Mouse (Mus musculus): ENCODE measurements around the gene Agbl3.

The Agbl3 gene

DNA sequence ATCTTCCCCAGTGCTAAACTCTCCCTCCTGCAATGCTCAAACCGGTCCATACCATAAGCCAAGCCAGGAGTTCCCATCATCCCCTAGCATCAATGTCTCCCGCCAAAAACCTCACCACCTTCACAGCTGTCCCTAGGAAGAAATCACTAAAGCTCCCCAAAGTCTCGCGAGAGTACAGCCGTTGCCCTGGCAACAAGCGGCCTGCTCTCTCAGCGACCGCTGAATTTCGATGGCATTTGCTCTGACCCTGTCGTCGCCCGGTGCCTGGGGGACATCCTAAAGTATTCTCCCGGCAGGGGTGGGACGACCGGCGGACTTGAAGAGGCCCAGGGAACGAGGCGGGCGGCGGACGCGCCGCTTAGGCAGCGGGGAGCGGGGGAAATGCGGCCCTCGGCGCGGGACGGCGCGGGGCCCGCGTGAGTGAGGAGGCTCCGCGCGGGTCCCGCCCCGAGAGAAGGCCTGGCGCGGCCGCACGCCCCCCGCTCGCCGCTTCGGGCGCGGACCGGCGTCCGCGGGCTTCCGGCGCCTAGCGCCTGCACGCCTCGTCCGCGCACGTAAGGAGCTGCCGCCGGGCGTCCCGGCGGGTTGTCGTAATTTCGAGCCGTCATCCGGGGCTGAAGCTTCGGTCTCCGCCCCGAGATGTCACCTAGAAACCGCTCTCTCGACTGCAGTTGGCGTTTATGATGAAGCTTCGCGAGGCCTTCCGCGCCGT is at the start of gene Agbl3:
TSS of gene Agbl3 (plus strand) at position 202 of the 712 bp plus-strand sequence.
- peak; percentile 88 for DNase-seq (ENCODE audit: extremely low read depth, low read depth)

GRCm38 (mm10) chr6:34731007-34731406 is 49.2 kb upstream of the Agbl3 start:
- no peak for DNase-seq (ENCODE audit: extremely low read depth, low read depth)

DNA sequence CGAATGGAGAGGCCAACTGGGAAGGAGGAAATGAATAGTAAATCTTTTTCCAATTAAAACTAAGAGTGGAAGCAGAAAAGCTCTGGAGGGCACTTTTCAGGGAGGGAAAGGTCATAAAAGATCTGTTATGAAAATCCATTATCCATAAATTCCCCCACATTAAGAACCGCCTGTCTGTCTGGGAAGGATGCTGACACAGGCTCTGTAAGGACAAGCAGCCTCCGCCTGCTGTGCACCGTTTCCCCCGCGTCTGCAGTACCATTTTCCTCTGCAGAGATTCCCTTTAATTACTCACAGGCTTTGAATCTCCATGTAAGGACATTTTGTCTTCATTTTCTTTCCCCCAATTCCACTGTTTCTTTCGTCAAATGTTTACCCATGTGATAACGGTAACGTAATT is 48.7 kb upstream of the Agbl3 start:
- DNase-seq (ENCODE audit: extremely low read depth, low read depth) = no peak

GRCm38 (mm10) chr6:34734940-34735695 is 45.1 kb upstream of the Agbl3 start:
- DNase-seq (ENCODE audit: extremely low read depth, low read depth) = no peak

DNA sequence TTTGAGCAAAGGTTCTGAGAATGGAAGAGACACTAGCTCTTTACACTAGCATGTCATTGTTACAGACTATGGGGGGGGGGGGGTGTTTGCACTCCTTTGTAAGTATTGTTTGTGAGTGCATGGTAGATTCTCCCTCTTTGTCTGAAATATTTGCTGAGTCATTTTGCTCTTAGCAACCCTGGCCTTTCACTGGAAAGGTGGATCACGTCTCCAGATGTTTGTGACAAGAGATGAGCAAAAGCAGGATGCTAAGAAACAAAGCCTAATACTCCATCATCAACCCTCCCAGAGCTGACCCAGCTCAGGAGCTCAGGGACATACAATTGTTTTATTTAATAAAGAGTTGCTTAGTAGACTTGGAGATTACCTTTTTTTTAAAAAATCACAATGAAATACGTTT is 43.3 kb upstream of the Agbl3 start:
- DNase-seq (ENCODE audit: extremely low read depth, low read depth) = no peak

GRCm38 (mm10) chr6:34743946-34744345 is 36.3 kb upstream of the Agbl3 start:
- DNase-seq (ENCODE audit: extremely low read depth, low read depth) = no peak

DNA sequence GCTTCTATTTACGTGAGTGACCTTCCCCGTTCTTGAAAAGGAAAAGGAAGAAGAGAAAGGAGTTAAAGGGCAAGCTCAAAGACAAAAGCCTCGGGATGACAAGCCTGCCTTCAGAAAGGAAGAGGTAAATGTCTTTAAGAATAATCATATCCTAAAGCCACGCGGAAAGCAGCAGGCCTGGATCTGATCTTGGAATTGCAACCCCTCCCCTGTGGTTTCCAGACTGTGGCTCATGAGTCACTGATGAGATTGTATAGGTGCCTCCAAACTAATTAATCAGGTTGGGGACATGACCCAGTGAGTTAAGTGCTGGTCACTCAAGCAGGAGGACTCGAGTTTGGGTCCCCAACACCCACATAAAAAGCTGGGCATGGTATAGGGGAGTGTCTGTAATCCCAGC is 32.4 kb upstream of the Agbl3 start:
- DNase-seq (ENCODE audit: extremely low read depth, low read depth) = no peak

DNA sequence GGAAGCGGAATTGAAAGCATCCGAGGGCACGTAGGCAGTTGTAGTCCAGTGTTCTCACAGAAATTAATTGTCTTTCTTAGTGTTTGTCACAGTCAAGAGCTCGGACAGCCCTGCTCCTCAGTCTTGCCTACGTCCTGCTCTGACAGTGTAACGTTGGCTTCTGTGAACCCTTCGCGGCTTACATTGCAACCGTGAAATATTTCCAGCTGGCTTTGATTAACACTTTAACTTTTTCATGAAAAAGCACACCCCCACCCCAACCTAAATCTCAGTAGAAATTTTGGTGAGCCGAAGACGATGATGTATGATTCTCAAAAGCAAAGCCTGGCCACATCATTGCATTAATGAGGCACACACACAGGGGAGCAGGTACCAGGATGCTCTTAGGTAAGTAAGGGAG is 31.7 kb upstream of the Agbl3 start:
- DNase-seq (ENCODE audit: extremely low read depth, low read depth) = no peak

DNA sequence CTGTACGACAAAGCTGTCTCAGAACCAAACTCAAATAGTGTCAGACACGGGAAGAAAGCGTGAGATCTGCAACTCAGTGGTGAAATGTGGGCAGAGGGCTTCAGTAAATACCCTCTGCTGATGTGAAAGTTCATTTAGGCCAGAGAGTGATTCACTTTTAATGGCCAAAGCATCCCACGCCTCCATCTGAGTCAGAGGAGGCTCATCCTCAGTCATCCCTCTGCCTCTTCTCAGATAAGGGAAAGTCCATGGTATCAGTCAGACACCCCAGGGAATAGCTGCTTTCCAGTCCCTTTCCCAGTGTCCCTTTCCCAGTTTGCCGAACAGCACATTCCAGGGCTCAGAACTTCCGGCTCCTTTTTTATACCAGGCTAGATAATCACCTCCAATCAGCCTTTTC is 30.7 kb upstream of the Agbl3 start:
- DNase-seq (ENCODE audit: extremely low read depth, low read depth) = no peak

DNA sequence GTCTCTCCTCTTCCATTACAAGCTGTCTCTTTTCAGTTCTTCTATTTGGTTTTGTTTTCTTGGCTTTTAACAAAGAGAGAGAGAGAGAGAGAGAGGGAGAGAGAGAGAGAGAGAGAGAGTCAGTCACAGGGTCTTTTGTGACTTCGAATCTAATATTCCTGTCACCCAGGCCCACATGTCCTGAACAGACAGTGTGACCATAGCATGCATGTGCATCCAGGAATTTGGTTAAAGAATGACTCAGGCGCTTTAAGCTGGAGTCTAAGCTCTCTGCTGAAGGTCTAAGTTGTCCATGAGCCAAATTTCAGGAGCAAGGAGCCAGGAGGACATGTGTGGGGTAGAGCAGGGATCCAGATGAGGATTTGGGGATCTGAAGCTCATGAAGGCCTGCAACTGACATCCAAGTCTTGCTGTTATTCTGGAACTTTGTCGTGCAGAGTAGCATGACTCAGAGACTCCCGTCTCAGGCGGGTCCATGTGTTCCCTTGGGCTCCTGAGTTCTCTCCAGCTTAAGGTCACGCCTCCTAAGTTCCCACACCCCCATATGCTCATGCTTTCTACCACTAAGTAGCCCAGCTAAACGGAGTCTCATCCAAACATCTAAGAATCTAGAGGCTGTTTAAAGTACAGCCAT is 29.6 kb upstream of the Agbl3 start:
- no peak for DNase-seq (ENCODE audit: extremely low read depth, low read depth)

- DNase-seq (ENCODE audit: extremely low read depth, low read depth) = no peak
These were observed 28.6 kb upstream of the Agbl3 start for GRCm38 (mm10) chr6:34751625-34752024.

- DNase-seq (ENCODE audit: extremely low read depth, low read depth) = peak; percentile 46
These were observed 25.8 kb upstream of the Agbl3 start for GRCm38 (mm10) chr6:34754448-34754847.

- no peak for DNase-seq (ENCODE audit: extremely low read depth, low read depth)
These were observed 21.9 kb upstream of the Agbl3 start for GRCm38 (mm10) chr6:34758340-34758739.

DNA sequence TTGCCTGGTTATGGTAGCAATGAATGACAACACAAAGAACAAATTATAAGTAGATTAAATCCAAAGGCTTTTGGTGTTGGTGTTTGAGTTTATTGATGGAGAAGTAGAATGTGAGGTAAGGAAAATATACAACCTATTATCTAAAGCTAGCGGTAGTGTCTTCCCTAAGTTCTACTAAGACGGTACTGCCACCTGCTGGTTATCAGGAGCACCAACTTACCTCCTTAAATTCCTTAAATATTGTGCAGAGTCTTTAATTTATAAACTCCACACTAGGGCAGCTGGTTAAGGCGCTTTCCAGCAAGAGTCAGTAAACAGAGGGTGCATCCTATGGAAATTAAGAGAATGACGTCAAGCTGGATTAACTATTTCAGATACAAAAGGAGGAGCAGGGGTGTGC is 20.2 kb upstream of the Agbl3 start:
- peak; percentile 53 for DNase-seq (ENCODE audit: extremely low read depth, low read depth)

DNA sequence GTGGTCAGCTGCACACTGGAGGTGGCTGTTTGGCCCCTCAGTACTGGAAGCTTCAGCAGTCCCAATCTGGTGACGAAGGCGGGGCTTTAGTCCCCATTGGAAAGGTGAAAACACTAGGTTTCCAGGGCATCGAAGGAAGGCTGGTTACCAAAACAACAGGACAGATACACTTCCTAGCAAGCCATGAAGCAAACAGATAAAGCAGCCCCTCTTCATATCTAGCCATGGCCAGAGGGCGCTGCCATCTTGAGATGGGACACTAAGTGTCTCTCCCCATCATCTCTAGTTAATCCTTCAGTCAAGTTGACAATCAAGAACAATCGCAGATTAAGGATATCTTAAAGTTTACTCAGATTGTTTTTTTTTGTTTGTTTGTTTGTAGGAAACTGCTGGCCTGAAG is 14.5 kb upstream of the Agbl3 start:
- DNase-seq (ENCODE audit: extremely low read depth, low read depth) = no peak

GRCm38 (mm10) chr6:34769984-34770383 is 10.2 kb upstream of the Agbl3 start:
- no peak for DNase-seq (ENCODE audit: extremely low read depth, low read depth)

- DNase-seq (ENCODE audit: extremely low read depth, low read depth) = no peak
These were observed 9.7 kb upstream of the Agbl3 start for GRCm38 (mm10) chr6:34770491-34770890.

DNA sequence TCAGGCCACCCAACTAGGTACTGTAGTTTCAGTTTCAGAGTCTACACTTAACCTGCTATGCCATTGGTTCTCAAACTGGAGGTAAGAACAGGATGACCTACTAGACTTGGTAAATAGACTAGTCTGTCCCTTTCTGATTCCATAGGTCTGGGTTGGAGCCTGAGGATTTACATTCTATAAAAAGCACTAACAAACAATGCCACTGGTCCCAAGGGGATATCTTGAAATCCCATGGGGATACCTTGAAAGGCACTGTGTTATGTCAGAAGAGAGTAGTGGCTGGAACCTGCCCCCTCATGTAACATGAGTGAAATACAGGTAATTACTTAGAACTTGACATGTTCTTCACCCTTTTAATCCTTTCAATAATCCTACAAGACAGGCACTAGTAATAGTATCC is 3.8 kb upstream of the Agbl3 start:
- DNase-seq (ENCODE audit: extremely low read depth, low read depth) = no peak

DNA sequence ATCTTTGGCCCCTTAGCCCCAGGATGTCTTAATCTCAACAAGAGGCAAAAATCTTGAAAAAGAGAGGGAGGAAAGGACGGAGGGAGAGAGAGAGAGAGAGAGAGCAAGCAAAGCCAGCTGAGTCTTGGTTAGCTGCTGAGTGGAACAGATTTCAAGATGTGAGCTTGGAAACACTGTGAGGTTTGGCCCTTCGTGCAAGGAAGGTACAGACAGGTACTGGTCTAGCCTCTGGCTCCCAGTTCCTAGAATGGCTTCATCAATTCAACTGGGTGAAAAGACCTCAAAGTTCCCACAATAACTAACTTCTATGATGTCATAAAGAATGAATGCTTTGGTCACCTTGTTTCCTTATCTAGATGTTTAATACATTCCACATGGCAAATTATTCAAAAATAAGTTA is 3.1 kb upstream of the Agbl3 start:
- no peak for DNase-seq (ENCODE audit: extremely low read depth, low read depth)

- no peak for DNase-seq (ENCODE audit: extremely low read depth, low read depth)
These were observed 2.1 kb upstream of the Agbl3 start for GRCm38 (mm10) chr6:34777981-34778668.

DNA sequence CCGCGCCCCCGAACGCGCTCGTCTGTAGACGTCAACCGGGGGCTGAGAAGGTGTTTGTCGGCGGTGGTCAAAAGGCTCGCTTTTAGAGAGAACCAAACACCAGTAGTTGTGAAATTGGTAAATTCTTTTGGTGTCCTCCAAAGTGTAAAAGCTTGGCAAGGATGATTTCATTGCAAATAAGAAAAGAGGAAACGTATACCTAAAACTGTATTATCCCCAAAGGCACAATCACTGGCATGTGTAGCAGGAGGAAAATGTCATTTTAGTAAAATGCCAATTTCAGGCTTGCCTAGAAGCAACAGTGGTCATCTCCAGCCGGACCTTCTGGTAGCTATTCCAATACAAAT is 684 bp downstream of the Agbl3 start:
- DNase-seq (ENCODE audit: extremely low read depth, low read depth) = no peak

- DNase-seq (ENCODE audit: extremely low read depth, low read depth) = no peak
These were observed 2.3 kb downstream of the Agbl3 start for GRCm38 (mm10) chr6:34782493-34782892.

Data from MEL-GATA-1-ER (cell line).